Mouse (Mus musculus) megakaryocyte, adult 5-6 weeks (primary cell): Measurements from ENCODE around the gene Folr1. TPM values are rescaled to one million over a fixed set of nuclear protein-coding genes. Genes with fewer than 3 reads are reported as not detected.
A peak's percentile ranks its signal among the peaks of the same experiment; 100 is the strongest.

Source experiments
- ATAC-seq: 2 replicates; pipeline ENCODE4 v1.8.0; 2016; ENCODE audit warnings: mild to moderate bottlenecking, inconsistent platforms; ENCODE audit not compliant: poor library complexity, severe bottlenecking
- total RNA-seq, 2 experiments: library from RNA; stranded (forward) in 1 of 2; stranded (reverse) in 1 of 2; fragments of 153-499, 151-499 nt in 1 of 2; fragments of 221-1000, 200-1000 nt in 1 of 2; gene quantifications; 2 replicates each; pipeline versions ENCODE4 v1.2.3 to v1.2.4; 2015 to 2017

Gene Folr1
- total RNA-seq (2015) (0.62 TPM in 1 of 2 replicates, not detected in the other), total RNA-seq (2017) (0.62 TPM in 1 of 2 replicates, not detected in the other)

DNA sequence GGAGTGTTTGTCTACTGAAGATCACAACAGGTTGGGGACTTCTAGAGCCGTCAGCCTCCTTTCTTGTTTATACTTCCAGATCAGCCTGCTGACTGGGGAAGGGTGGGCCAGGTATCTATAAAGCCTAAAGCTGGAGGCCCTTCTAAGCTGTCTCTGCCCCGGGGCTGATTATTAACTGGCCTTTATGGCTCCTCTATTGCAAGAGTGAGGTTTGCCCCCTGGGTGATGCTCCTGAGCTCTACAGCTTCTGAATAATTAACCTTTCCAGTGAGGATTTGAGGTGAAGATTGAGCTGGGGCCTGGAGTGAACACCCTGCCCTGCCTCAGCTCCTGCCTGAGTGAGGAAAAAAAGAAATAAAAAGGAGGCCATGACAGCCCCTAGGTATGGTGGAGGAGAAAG, at the start of gene Folr1:
Gene Folr1 (minus strand): TSS at position 160 of the 400 bp plus-strand sequence.
- no peak for ATAC-seq

DNA sequence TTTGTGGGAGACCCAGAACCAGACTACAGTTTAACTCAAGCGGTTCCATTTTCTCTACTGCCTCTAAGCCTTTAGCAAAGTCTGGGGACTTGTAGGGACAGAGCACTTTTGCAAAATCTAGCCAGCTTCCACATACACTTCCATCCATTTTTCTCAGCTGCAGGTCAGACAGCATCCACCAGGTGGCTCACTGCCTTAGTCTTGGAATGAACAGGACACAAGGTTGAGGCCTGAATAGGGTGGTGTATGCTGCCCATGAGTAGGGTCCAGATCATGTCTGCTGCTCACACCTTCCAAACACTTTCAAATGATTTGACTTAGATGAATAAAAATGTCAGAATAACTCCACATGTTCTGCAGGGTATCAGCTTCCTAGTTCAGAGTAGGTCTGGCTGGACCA, 47.5 kb upstream of the Folr1 start:
- ATAC-seq = peak; percentile 88

DNA sequence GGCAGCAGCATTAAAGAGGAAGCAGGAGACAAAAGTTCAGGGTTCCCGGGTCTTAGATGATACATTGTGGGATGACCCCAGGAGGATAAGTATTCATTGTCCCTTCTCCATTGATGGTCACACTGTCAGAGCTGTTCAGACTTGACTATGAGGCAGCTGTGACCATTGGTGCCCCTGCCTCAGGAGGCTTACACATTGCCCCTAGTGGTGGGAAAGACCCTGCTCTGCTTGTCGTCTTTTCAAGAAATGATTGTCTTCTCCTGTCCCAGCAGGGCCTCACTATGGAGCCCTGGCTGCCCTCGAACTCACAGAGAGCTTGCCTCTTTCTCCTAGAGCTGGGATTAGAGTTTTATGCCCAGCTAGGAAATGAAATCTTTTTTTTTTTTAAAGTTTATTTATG, 41.4 kb upstream of the Folr1 start:
- no peak for ATAC-seq

DNA sequence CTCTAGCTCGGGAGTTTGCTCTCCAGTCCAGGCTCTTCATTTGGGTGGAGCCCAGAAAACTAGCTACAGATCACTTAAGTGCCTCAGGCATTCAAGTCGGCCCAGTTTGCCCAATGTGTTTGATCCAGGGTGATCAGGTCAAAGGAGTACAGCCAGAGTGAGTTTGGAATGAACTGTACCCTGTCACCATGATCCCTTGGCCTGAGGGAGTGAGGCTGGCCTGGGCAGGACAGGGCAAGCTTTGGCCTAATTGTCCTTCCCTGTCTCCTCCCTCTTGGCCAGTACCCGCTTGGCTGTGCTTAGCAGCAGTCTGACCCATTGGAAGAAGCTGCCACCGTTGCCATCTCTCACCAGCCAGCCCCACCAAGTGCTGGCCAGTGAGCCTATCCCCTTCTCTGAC, 39.5 kb upstream of the Folr1 start:
- ATAC-seq = no peak

DNA sequence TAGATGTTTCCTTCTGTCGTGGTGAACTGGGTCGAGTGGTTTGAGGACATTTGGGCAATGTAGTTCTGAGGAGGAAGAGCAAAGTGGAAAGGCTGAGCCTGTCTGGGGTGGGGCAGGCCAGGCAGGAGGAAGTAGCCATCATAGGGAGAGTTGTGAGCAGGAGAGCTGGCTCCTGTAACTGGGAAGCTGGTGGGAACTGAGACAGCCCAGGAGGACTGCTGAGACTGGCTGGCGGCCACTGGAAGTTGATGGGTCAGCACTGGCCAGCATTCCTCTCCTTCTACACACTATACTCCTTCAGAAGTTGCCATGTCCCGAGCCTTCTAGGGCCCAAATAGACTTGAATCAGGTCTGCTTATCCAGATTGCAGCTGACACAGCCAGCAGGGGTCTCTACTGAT, 37.8 kb upstream of the Folr1 start:
- peak; percentile 34 for ATAC-seq

DNA sequence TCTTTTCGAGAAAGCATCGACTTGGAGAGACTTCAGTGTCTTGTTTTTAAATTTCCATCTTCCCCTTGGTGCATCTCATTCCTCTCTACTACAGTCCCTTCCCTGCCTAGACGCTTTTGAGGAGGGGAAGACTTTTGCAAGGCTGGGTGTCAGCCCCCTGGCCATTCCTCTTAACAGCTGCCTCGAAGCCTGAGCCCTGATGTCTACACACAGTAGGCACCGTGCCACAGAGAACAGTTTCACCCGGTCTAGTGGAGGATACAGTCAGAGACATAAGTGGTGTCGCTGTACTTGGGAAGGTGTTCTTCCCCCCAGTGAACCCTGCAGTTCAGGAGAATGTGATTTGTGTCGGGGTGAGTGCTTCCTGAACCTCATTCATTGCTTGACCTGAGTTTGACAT, 36.1 kb upstream of the Folr1 start:
- ATAC-seq = 0 out of 2 replicates have a peak, but pooled peaks have one; percentile 2

DNA sequence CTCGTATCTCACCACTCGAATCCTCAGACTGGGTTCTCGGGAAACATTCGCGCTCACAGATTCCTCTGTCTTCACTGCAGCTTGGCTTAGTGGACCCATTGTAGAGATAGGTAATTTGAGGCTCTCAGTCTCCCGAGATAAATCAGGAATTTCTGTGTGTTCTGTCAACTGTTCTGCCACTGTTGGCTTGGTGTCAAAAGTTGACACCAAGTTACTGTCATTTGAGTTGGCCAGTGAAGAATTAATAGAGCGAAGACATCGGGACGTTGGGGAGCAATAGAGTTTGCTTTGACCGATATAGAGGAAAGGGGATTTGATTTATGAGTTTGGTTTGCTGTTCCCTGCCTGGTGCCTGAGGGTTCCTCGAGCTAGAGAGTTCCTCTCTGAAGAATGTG, 35.7 kb upstream of the Folr1 start, which contains the start of gene Tomt:
Gene Tomt (minus strand): TSS at position 73 of the 395 bp plus-strand sequence.
- ATAC-seq = no peak

DNA sequence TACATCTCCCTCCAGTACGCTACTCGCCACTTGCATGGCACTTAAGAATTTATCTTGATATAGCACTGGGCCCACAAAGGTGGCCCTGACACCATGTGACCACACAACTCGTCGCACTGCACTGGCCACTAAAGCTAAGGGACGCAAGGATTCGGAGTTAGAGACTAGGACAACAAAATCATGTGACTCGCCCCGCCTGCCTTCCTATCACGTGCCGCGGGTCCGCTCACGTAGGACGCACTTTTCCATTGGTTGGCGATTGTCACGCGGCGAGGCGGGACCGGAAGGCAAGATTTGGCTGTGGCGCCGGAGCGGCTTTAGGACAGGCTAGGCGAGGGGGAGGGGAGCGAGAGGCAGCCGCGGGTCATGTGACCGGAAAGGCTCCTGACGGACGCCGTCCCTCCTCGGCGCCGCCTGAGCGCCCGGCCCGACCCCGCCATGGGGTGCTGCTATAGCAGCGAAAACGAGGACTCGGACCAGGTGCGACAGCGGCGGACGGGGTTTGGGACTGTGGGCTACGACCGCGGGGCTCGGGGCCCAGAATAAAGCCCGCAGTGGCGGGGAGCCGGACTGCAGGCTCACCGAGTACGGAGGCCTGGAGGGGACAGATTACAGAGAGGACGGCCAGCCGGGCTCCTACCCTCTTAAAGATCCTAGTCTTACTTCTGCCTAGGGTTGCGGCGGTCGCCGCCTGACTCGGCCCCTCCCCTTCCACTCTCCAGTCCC, 35.1 kb upstream of the Folr1 start, which contains the start of gene Lamtor1:
Gene Lamtor1 (plus strand): TSS at position 344 of the 726 bp plus-strand sequence.
- ATAC-seq = peak; percentile 88

DNA sequence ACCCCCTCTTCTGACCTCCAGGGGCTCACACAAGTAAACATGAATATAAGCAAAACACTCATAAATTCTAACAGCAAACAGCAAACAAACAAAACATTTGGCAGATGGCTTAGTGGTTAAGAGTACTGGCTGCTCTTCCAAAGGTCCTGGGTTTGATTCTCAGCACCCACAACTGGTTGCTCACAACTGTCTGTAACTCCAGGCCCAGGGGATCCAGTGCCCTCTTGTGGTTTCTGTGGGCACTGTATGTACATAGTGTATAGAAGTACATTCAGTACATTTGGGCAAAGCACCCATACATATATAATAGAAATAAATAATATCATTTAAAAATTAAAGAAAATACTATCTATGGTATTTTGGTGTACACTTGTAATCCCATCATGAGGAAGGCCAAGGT, 32.3 kb upstream of the Folr1 start:
- no peak for ATAC-seq

DNA sequence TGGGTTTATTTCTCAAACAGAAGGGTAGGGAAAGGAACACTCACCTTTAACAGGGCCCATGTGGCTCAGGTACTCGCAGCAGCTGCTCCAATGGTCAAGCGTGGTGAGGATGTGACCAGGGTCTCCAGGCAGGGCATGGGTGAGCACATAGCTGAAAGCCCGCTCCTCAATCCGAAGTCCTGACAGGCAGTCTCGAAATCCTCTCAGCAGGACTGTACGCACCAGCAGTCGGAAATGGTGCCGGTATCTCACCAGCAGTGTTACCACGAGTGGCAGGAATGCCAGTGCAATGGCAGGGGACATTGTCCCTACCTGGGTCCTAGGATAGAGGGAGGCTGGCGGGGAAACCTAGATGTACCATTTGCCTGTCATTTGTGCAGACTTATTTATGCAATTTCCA, 31.4 kb upstream of the Folr1 start:
- no peak for ATAC-seq

DNA sequence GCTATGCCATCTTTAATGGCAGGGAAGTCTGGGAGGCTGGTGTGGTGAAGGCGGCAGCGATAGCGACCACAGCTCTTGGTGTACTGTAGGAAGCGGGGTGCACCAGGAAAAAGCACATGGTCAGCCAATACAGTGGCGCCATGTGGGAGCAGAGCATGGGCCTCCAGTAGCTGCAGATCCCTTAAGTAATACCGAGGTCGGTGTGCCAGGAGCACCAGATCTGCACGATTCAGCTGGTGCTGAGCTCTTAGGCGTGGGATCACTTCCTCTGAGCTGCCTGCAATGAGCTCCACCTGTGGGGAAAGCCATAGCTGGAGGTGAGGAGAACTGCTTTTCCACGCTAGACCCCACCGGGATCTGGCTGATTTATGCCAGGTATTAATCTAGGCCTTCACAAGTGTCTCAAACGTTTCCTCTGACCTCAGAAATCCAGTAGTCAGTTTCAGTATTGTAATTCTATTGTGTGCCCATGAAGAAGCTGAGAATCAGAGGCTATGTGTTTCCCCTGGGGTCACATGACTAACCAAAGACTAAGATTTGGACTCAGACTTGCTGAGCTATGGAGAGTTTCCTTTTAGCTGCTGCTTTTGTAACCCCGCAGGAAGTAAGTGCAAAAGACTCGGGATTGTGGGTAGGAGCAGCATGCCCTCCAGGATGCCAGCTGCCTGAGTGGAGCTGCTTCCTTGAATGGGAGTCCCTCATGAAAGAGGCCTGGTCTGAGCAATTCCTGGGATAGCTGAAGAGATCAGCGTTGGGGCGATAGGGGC, 29.9 kb upstream of the Folr1 start:
- no peak for ATAC-seq

DNA sequence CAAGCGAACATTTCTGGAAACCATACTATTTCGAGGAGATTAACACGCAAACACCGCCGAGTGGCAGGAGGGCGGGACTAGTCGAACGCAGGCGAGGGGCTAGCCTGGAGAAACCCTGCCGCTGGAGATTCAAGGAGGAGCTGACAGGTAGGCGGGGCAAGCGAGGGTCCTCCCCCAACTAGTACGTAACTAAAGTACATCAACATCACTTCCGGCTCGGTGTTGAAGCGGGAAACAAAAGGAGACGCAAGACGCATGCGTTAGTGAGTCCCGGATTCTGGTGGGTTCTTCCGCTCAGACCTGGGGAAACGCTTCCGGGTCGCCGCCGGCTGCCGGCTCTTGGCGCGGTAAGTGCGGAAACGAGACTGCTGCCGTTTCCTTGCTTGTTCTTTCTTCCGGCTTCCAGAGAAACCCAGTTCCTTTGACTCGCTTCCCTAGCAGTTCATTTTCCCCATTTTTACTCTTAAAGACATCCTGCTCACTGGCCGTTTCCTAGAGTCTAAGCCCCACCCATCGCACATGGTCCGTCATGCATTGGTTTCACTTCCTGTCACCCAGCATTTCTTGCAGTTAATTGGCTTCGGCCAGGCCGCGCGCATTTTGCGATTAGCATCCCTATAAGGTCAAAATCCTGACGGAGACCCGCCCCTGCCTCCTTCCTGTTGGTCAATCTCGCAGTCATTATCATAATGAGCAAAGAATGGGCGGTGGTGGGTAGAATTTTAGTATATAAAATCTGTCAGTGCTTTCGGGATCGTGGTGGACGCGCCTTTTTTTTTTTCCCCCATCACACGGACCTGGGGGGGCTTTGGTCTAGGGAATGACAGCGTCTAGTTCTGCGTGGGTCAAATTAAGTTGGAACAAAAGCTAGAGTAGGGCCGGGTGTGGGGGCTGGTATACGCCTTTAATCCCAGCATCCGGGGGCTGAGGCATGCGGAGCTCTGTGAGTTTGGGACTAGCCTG, 25.8 kb upstream of the Folr1 start:
- ATAC-seq = peak; percentile 94

DNA sequence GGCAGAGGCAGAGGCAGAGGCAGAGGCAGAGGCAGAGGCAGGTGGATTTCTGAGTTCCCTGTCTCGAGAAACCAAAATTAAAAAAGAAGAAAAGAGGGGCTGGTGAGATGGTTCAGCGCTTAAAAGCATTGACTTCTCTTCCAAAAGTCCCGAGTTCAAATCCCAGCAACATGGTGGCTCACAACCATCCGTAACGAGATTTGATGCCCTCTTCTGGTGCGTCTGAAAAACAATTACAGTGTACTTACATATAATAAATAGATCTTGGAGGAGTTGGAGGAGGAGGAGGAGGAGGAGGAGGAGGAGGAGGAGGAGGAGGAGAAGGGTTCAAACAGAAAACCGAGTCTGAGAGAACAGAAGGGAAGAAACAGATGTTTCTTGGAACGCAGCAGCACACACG, 25.1 kb upstream of the Folr1 start:
- no peak for ATAC-seq

DNA sequence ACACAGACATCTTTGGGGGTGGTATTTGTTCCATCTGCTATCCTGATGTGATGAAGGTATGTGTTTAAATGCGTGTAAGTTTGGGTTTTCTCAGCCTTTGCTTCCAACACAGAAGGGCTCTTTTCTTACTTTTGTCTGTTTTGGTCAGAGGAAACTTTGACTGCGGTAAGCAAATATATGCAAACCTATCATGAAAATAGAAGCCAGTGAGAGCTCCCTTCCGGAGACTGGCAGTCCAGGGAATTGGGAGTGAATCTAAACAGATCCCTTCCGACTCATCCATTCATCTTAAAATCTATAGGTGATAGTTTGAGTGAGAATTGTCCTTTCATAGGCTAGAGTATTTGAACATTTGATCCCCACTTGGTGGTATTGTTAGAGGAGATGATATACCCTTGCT, 17.9 kb upstream of the Folr1 start:
- ATAC-seq = no peak

DNA sequence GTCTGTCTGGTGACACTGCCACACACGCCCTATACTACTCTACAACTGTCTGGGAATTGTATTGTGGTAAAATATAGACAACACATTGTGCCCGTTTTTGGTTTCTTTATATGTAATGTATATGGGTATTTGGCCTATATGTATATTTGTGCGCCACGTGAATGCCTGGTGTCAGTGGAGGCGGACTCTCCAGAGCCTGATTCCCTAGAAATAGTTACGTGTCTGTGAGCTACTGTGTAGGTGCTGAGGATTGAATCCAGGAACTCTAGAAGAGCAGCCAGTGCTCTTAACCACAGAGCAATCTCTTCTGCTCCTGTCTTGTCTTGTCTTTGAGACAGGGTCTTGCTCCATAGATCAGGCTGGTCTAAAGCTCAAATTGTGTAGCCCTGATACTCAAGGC, 15.7 kb upstream of the Folr1 start:
- no peak for ATAC-seq

DNA sequence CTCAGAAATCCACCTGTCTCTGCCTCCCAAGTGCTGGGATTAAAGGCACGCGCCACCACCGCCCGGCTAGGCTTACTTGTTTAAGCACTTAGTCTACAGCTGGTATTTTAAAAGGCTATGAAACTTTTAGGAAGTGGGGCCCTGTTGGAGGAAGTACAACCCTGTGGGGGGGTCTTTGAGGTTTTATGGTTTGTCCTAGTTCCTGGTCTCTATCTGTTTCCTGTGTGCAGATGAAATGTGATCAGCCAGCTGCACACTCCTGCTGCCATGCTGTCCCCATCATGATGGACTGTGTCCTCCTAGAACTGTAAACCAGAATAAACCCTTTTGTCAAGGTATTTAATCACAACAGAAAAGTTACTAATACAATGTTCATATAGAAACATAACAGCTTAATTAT, 13.6 kb upstream of the Folr1 start:
- no peak for ATAC-seq

DNA sequence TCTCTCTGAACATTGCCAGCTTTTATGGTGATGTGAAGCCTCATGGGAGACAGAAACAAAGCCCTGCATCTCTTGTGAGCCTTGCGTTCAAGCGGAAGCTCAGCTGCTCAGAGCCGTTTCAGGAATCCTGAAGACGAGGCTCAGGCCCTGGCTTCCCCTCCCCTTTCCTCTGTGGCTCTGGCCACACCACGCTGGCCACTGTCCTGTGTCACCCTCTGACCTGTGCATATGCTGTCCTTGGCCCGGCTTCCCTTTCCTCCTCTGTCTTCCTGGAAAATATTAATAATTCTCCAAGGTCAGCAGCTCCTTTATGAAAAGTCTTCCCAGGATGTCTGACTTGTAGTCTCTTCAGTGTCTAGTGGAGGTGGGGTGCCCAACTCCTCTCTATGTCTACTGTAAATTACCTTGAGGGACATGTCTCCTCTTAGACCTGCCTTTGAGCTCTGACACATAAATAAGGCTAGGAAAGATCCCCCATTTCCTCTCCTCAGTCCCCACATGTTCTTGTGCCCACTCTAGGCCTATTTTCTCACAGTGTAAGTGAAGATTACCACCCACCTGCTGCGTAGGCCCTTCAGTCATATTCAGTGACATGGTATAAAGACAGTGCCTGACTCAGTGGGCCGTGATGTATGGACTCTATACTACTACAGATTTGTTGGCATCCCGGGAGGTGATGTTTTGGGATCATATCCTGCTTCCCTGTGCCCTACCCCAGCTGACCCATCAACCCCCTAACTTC, 12.0 kb upstream of the Folr1 start:
- no peak for ATAC-seq

DNA sequence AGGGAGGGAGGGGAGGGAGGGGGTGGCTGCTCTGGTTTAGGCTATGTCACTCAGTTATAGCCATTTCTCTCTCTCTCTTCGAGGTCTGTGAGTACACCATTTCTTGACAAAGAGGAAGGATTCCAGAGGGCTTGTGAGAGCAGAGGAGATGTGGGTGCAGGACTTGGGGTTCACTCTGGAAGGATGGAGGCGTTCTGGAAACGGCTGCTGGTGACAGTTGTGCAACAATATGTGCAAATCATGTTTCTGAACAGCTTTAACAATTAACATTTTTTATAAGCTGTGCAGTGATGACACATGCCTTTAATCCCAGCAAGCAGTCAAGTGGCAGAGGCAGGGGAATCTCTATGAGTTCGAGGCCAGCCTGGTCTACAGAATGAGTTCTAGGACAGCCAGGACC, 10.3 kb upstream of the Folr1 start:
- no peak for ATAC-seq

DNA sequence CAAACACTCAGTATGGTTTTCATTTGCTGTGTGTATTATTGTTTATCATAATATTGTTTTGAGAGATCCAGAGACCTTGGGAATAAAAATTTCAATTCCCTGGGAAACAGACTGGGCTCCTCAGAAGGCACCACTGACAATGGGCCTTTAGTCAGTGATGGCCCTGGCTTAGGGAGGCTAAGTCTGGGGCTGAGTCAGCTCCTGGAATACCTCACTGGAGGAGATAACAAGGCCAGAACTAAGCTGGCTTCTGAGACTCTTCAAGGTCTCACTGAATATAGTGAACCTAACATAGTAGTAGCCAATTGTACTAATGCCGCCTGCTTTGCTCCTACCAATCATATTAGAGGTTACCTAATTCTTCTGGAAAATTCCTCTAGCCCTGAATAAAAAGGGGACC, 5.4 kb upstream of the Folr1 start:
- no peak for ATAC-seq

DNA sequence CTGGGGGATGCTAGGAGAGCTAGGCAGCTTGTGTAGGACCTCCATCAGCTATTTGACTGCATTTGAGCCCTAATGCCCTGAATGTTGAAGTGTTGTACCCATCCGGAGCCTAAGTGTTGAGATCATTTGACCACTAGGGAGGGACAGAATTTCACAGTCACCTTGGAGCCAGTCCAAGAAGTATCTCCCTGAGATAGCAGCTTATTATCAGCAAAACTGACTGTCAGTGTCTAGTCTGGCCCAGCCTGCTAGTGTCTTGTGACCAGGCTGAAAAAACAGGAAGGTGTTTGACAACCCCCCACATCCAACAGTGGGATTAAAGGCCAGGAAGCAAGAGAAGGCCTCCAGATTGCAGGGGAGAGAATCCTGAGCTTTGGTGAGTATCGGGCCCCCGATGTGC, 708 bp upstream of the Folr1 start:
- 0 out of 2 replicates have a peak, but pooled peaks have one; percentile 15 for ATAC-seq
